Mouse (Mus musculus) stomach, postnatal 0 days (tissue): ENCODE data around the gene Bhlhe23. TPM values are rescaled to one million over a fixed set of nuclear protein-coding genes. Genes with fewer than 3 reads are reported as not detected.

Source experiments
- ATAC-seq: fragments of 200-750 bp; cut with Nextera tagmentation; 2 replicates; pipeline ENCODE4 v1.8.0; 2017; ENCODE audit not compliant: low FRiP score, low TSS enrichment
- DNase-seq: peaks from one replicate; pipeline ENCODE4 v3.0.0-alpha.2; 2016; ENCODE audit warnings: low spot score
- H3K27ac ChIP-seq: fragments of 300-500 bp; sonication (generic); replicated peaks from 2 replicates; pipeline ENCODE4 v1.5.1; 2014; ENCODE audit warnings: mild to moderate bottlenecking, control low read depth
- H3K27me3 ChIP-seq: fragments of 300-500 bp; sonication (generic); 2 replicates; pipeline ENCODE4 v1.6.1; 2014; ENCODE audit warnings: low read length; ENCODE audit not compliant: control insufficient read depth, insufficient read depth
- H3K36me3 ChIP-seq: fragments of 300-500 bp; sonication (generic); 2 replicates; pipeline ENCODE4 v1.6.1; 2014; ENCODE audit warnings: low read length, mixed read lengths; ENCODE audit not compliant: control insufficient read depth, insufficient read depth
- H3K4me1 ChIP-seq: fragments of 300-500 bp; sonication (generic); replicated peaks from 2 replicates; pipeline ENCODE4 v1.6.1; 2014; ENCODE audit warnings: antibody characterized with exemption; ENCODE audit not compliant: control insufficient read depth, insufficient read depth
- H3K4me2 ChIP-seq: fragments of 300-500 bp; sonication (generic); replicated peaks from 2 replicates; pipeline ENCODE4 v1.6.1; 2014; ENCODE audit warnings: low read depth, mild to moderate bottlenecking, control low read depth, moderate library complexity
- H3K4me3 ChIP-seq: fragments of 300-500 bp; sonication (generic); 2 replicates; pipeline ENCODE4 v1.5.1; 2014; ENCODE audit warnings: low read depth, low read length, control low read depth
- H3K9ac ChIP-seq: fragments of 300-500 bp; sonication (generic); 2 replicates; pipeline ENCODE4 v1.6.1; 2014; ENCODE audit warnings: mild to moderate bottlenecking, low read length, control low read depth, mixed read lengths
- H3K9me3 ChIP-seq: fragments of 300-500 bp; sonication (generic); 2 replicates; pipeline ENCODE4 v1.6.1; 2016; ENCODE audit warnings: low read length; ENCODE audit not compliant: control insufficient read depth
- CTCF ChIP-seq: IDR thresholded peaks from 2 replicates; pipeline ENCODE4 v1.5.1; 2016; ENCODE audit warnings: antibody characterized with exemption, low read depth, mild to moderate bottlenecking, moderate library complexity
- EP300 ChIP-seq: optimal IDR thresholded peaks from 2 replicates; pipeline ENCODE3; 2016; ENCODE audit warnings: antibody characterized with exemption
- WGBS: fragments of 180-500 bp; shearing (Covaris S2); extraction: QIAGEN DNeasy Blood & Tissue Kit; methylation state at CpG from one replicate; pipeline ENCODE4 v1.1.7; 2014; 5-methylcytosine and 5-hydroxymethylcytosine counted together
- polyA plus RNA-seq: library from polyadenylated mRNA; unstranded; fragments of >200 nt; fragmentation: Nextera tagmentation; extraction: Ambion mirVana; gene quantifications from 2 replicates; pipeline ENCODE4 v1.2.1, GENCODE M21; 2015

Bhlhe23 gene
- not detected in 2 replicates for polyA plus RNA-seq

DNA sequence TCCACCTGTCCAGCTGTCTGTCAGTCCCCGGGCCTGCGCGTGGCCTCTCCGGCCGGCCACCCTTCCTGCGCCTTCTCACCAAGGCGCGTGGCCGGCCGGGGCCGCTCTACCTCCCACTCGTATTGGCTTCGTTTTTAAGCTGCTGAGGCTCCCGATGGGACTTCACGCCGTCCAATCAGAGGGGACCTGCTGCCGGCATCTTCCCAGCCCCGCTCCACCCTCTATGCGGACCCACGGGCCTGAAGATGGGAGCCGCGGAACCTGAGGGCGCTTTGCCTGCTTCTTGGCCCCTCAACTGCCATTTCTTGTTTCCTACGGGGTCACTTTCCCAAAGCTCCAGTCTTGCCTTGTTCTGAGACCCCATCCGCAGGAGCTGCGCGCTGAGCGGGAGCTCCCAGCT lies at the start of gene Bhlhe23:
Bhlhe23 (minus strand) TSS at position 108 of the 400 bp plus-strand sequence.
- Histone ChIP-seq H3K9ac (no peak within 1 kb of the TSS), H3K36me3 (no peaks in the 10 kb centered on the region), H3K4me3 (peak within 1 kb of the TSS; percentile 19; the same call in 1 of the 2 replicates), H3K4me2 (peak within 1 kb of the TSS; percentile 8; the same call in 1 of the 2 replicates), H3K9me3 (no peaks in the 10 kb centered on the region), H3K4me1 (no peaks in the 10 kb centered on the region), H3K27ac (no peak within 1 kb of the TSS), H3K27me3 (peaks cover 19% of the 10 kb centered on the region)
- DNase-seq: no peak
- ATAC-seq: no peak
- 2% methylated on average over 28 of the region's 28 CpGs for WGBS
- no peak for TF ChIP-seq CTCF
- TF ChIP-seq EP300: no peak

GRCm38 (mm10) chr2:180825147-180825941 lies 48.6 kb upstream of the Bhlhe23 start:
- H3K4me1 ChIP-seq: no peaks in the 10 kb centered on the region
- no peak overlapping the region for H3K9ac ChIP-seq
- no peak overlapping the region for H3K27ac ChIP-seq
- no peaks in the 10 kb centered on the region for H3K27me3 ChIP-seq
- no peak for DNase-seq
- no peaks in the 10 kb centered on the region for H3K36me3 ChIP-seq
- no peaks in the 10 kb centered on the region for H3K9me3 ChIP-seq
- 49% methylated on average over 11 of the region's 11 CpGs for WGBS
- H3K4me2 ChIP-seq: no peak overlapping the region
- no peak for ATAC-seq
- H3K4me3 ChIP-seq: no peak overlapping the region
- TF ChIP-seq CTCF (no peak), EP300 (no peak)

DNA sequence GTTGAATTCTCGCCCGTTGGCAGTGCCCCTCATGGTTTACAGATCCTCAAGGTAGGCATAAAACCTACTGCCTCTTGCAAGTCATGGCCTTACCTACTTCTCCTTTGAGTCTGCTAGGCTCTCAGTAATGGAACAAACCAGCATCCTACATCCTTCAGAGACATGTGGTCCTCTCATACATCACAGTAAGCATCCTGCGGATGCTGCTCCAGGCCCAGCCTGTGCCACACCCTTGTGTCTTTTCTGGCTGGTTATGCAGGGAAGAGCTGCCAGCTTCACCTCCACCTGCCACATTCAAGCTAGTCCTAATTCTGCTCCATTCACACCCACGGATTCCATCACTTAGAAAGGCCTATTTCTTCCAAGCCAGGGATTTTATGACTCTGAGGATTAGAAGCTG lies 48.0 kb upstream of the Bhlhe23 start:
- Histone ChIP-seq H3K27ac (no peak overlapping the region), H3K9ac (no peak overlapping the region), H3K36me3 (no peaks in the 10 kb centered on the region), H3K4me1 (no peaks in the 10 kb centered on the region), H3K4me3 (no peak overlapping the region), H3K27me3 (no peaks in the 10 kb centered on the region), H3K4me2 (no peak overlapping the region), H3K9me3 (no peaks in the 10 kb centered on the region)
- 78% methylated on average over 4 of the region's 4 CpGs for WGBS
- TF ChIP-seq EP300 (no peak), CTCF (no peak)
- ATAC-seq (no peak), DNase-seq (no peak)

GRCm38 (mm10) chr2:180824061-180824460 lies 47.4 kb upstream of the Bhlhe23 start:
- TF ChIP-seq EP300: no peak
- no peak for TF ChIP-seq CTCF
- no peak for DNase-seq
- Histone ChIP-seq H3K9me3 (no peaks in the 10 kb centered on the region), H3K36me3 (no peaks in the 10 kb centered on the region), H3K27me3 (no peaks in the 10 kb centered on the region), H3K27ac (no peak overlapping the region), H3K4me2 (no peak overlapping the region), H3K4me3 (no peak overlapping the region), H3K4me1 (no peaks in the 10 kb centered on the region), H3K9ac (no peak overlapping the region)
- 50% methylated on average over 4 of the region's 4 CpGs for WGBS
- ATAC-seq: no peak

GRCm38 (mm10) chr2:180822476-180822875 lies 45.8 kb upstream of the Bhlhe23 start:
- peak; percentile 40 for DNase-seq
- 33% methylated on average over 6 of the region's 6 CpGs for WGBS
- peak; percentile 42; the same call in 1 of the 2 replicates for ATAC-seq

DNA sequence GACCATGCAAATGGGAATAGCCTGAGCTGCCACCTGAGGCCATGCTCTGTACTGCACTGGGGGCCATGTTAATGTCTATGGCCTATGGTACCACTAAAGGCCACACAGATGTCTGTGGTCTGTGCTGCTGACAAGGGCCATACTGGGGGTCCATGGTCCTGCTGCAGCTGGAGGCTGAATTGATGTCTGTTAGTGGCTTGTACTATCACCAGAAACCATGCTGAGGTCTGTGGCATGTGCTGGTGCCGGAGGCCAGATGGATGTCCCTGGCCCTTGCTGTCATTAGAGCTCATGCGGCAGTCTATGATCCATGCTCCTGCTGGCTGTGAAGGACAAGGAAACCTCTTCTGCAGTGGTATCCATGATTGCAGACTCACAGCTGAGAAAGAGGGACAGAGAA lies 42.8 kb upstream of the Bhlhe23 start:
- TF ChIP-seq CTCF (no peak), EP300 (no peak)
- ATAC-seq (no peak), DNase-seq (no peak)
- H3K4me3 ChIP-seq: no peak overlapping the region
- no peak overlapping the region for H3K4me2 ChIP-seq
- no peaks in the 10 kb centered on the region for H3K4me1 ChIP-seq
- no peak overlapping the region for H3K9ac ChIP-seq
- WGBS: 84% methylated on average over 2 of the region's 2 CpGs
- no peaks in the 10 kb centered on the region for H3K9me3 ChIP-seq
- no peaks in the 10 kb centered on the region for H3K36me3 ChIP-seq
- no peak overlapping the region for H3K27ac ChIP-seq
- H3K27me3 ChIP-seq: no peaks in the 10 kb centered on the region

More at GRCm38 (mm10) chr2:180822476-180822875, 45.8 kb upstream of the Bhlhe23 start:
- Histone ChIP-seq H3K4me3 (no peak overlapping the region), H3K27ac (no peak overlapping the region), H3K9ac (no peak overlapping the region), H3K36me3 (no peaks in the 10 kb centered on the region), H3K27me3 (no peaks in the 10 kb centered on the region), H3K4me2 (no peak overlapping the region), H3K4me1 (no peaks in the 10 kb centered on the region), H3K9me3 (no peaks in the 10 kb centered on the region)
- TF ChIP-seq CTCF (peak; percentile 75), EP300 (no peak)
